Mouse (Mus musculus) spleen, adult 2 months (tissue): ENCODE measurements around the gene Col12a1.

ENCODE experiments used
- CTCF ChIP-seq: fragments of 200-500 bp; IDR thresholded peaks from 2 replicates; pipeline ENCODE4 v1.5.1; 2011; ENCODE audit warnings: mild to moderate bottlenecking, inconsistent platforms; ENCODE audit not compliant: insufficient read depth, insufficient read length, insufficient replicate concordance; ENCODE audit errors: extremely low read depth
- POLR2A ChIP-seq: fragments of 200-500 bp; IDR thresholded peaks from 2 replicates; pipeline ENCODE4 v1.6.1; 2011; ENCODE audit warnings: low read depth, low read length, inconsistent platforms

- TF ChIP-seq CTCF (no peak), POLR2A (no peak)
Observed at GRCm38 (mm10) chr9:79604546-79604945, 114.1 kb downstream of the Col12a1 start.
